Mouse (Mus musculus): ENCODE data around the gene Gimap4. TPM values are rescaled to one million over a fixed set of nuclear protein-coding genes. Genes with fewer than 3 reads are reported as not detected.
A peak's percentile ranks its signal among the peaks of the same experiment; 100 is the strongest.

Gene Gimap4
- total RNA-seq, 2 experiments from 2014 or later = not detected

GRCm38 (mm10) chr6:48733660-48734059, 49.3 kb downstream of the Gimap4 start:
- no peak for DNase-seq (ENCODE audit: low spot score in 2 of 2)
- Histone ChIP-seq H3K4me3 (no peak overlapping the region), H3K27ac (no peak overlapping the region)
- no peak for TF ChIP-seq CTCF (conservative IDR thresholded peaks at IDR 0.05)

- Histone ChIP-seq H3K4me3 (no peak overlapping the region), H3K27ac (no peak overlapping the region)
- DNase-seq (ENCODE audit: low spot score in 2 of 2) = no peak
- no peak for TF ChIP-seq CTCF (conservative IDR thresholded peaks at IDR 0.05)
These were observed 52.7 kb downstream of the Gimap4 start for GRCm38 (mm10) chr6:48737053-48737452.

- Histone ChIP-seq H3K27ac (no peak overlapping the region), H3K4me3 (no peak overlapping the region)
- no peak for DNase-seq (ENCODE audit: low spot score in 2 of 2)
- no peak for TF ChIP-seq CTCF (conservative IDR thresholded peaks at IDR 0.05)
These were observed 53.3 kb downstream of the Gimap4 start for GRCm38 (mm10) chr6:48737688-48738087.

GRCm38 (mm10) chr6:48738961-48739779, 54.8 kb downstream of the Gimap4 start, which contains the start of gene Gimap1:
Gene Gimap1 (plus strand): TSS chr6:48739054.
- Histone ChIP-seq H3K4me3 (peak within 1 kb of the TSS; percentile 41), H3K27ac (peak within 1 kb of the TSS; percentile 64)
- DNase-seq (ENCODE audit: low spot score in 2 of 2) = no peak
- no peak for TF ChIP-seq CTCF (conservative IDR thresholded peaks at IDR 0.05)

- TF ChIP-seq CTCF (conservative IDR thresholded peaks at IDR 0.05) = no peak
- DNase-seq (ENCODE audit: low spot score in 2 of 2) = no peak
- Histone ChIP-seq H3K27ac (no peak overlapping the region), H3K4me3 (peak overlapping the region; percentile 41; the same call in 1 of the 2 replicates)
These were observed 55.4 kb downstream of the Gimap4 start for GRCm38 (mm10) chr6:48739780-48740055.

GRCm38 (mm10) chr6:48740501-48741169, 56.3 kb downstream of the Gimap4 start:
- DNase-seq (ENCODE audit: low spot score in 2 of 2) = no peak
- H3K27ac ChIP-seq = no peak overlapping the region
- no peak for TF ChIP-seq CTCF (conservative IDR thresholded peaks at IDR 0.05)
- no peak overlapping the region for H3K4me3 ChIP-seq

- H3K4me3 ChIP-seq = no peak overlapping the region
- no peak for DNase-seq (ENCODE audit: low spot score in 2 of 2)
- TF ChIP-seq CTCF (conservative IDR thresholded peaks at IDR 0.05) = no peak
- H3K27ac ChIP-seq = no peak overlapping the region
These were observed 56.9 kb downstream of the Gimap4 start for GRCm38 (mm10) chr6:48741273-48741672.

Other genes with a start within 250 kb of the Gimap4 start
- 10 to 100 TPM; 20.2 to 25.8 TPM for gene Zfp467, start 238.7 kb upstream of the Gimap4 start, total RNA-seq (2021)
- gene Sspo, start 236.3 kb upstream of the Gimap4 start, total RNA-seq (2021) = 1 to 10 TPM in 1 of 2 experiments, under 1 TPM in 1; 0.92 to 1.5 TPM
- 100 to 1,000 TPM; 443 to 456 TPM for gene Atp6v0e2, start 146.9 kb upstream of the Gimap4 start, total RNA-seq (2021)
- gene Lrrc61, start 129.8 kb upstream of the Gimap4 start, total RNA-seq (2021) = 10 to 100 TPM; 36.6 to 40.9 TPM
- 10 to 100 TPM; 11.4 to 16.0 TPM for gene Rarres2, start 111.8 kb upstream of the Gimap4 start, total RNA-seq (2021)
- gene Gm45021, start 94.9 kb upstream of the Gimap4 start, total RNA-seq (2021) = not detected
- 10 to 100 TPM; 48.6 to 53.1 TPM for gene Repin1, start 90.7 kb upstream of the Gimap4 start, total RNA-seq (2021)
- gene Gm44965, start 90.6 kb upstream of the Gimap4 start, total RNA-seq (2021) = not detected
- gene Zfp775, start 82.5 kb upstream of the Gimap4 start, total RNA-seq (2021) = 10 to 100 TPM in 1 of 2 experiments, 1 to 10 TPM in 1; 7.9 to 10.4 TPM
- 10 to 100 TPM; 12.7 to 13.4 TPM for gene AI854703, start 57.8 kb upstream of the Gimap4 start, total RNA-seq (2021)
- under 1 TPM; 0.81 to 0.97 TPM for gene Gimap8, start 37.3 kb upstream of the Gimap4 start, total RNA-seq (2021)
- under 1 TPM; 0.42 to 0.44 TPM for gene Gimap9, start 8.4 kb upstream of the Gimap4 start, total RNA-seq (2021)
- gene Gimap6, start 23.7 kb downstream of the Gimap4 start, total RNA-seq (2021) = 1 to 10 TPM; 4.2 to 5.5 TPM
- not detected for gene Gm28053, start 34.1 kb downstream of the Gimap4 start, total RNA-seq (2021)
- gene Gimap7, start 34.1 kb downstream of the Gimap4 start, total RNA-seq (2021) = not detected
- 1 to 10 TPM; 1.5 to 3.9 TPM for gene Gimap1, start 54.5 kb downstream of the Gimap4 start, total RNA-seq (2021)
- 1 to 10 TPM in 1 of 2 experiments, under 1 TPM in 1; 0.74 to 1.5 TPM for gene Gimap5, start 61.6 kb downstream of the Gimap4 start, total RNA-seq (2021)
- not detected for gene Gimap3, start 86.3 kb downstream of the Gimap4 start, total RNA-seq (2021)
- 10 to 100 TPM; 26.0 to 30.7 TPM for gene Tmem176a, start 156.4 kb downstream of the Gimap4 start, total RNA-seq (2021)
- gene Tmem176b, start 156.9 kb downstream of the Gimap4 start, total RNA-seq (2021) = 10 to 100 TPM; 51.4 to 57.1 TPM
- gene Aoc1, start 188.3 kb downstream of the Gimap4 start, total RNA-seq (2021) = not detected
- not detected for gene 1600015I10Rik, start 245.3 kb downstream of the Gimap4 start, total RNA-seq (2021)